Mouse (Mus musculus) CH12.LX (cell line): ENCODE data around the gene Zfp688. TPM values are rescaled to one million over a fixed set of nuclear protein-coding genes. Genes with fewer than 3 reads are reported as not detected.

ENCODE experiments used
- DNase-seq: peaks from one replicate; pipeline ENCODE4 v3.0.0-alpha.2; 2013; ENCODE audit errors: extremely low read depth
- H3K27ac ChIP-seq: 2 replicates; pipeline ENCODE4 v1.5.1; 2012; ENCODE audit warnings: low read depth, mild to moderate bottlenecking, control low read depth, moderate library complexity; ENCODE audit not compliant: insufficient read depth
- H3K27me3 ChIP-seq: replicated peaks from 2 replicates; pipeline ENCODE3; 2012; ENCODE audit warnings: inconsistent platforms
- H3K36me3 ChIP-seq, 2 experiments: replicated peaks in 1 of 2; 2 replicates each; pipeline versions ENCODE3 to v1.6.1; 2012; ENCODE audit warnings: inconsistent platforms in 1 of 2, low read length in 1 of 2, mild to moderate bottlenecking in 1 of 2, mixed read lengths in 1 of 2, moderate library complexity in 1 of 2; ENCODE audit not compliant: control insufficient read depth in 1 of 2, insufficient read depth in 1 of 2
- H3K4me1 ChIP-seq, 2 experiments: 2 replicates each; pipeline ENCODE4 v1.6.1; 2012; ENCODE audit warnings: inconsistent platforms in 1 of 2, moderate library complexity in 1 of 2; ENCODE audit not compliant: insufficient read depth in 2 of 2, control insufficient read depth in 1 of 2
- H3K4me2 ChIP-seq: 2 replicates; pipeline ENCODE4 v1.6.1; 2012; ENCODE audit warnings: low read depth, mild to moderate bottlenecking, control low read depth; ENCODE audit not compliant: poor library complexity, insufficient read depth, severe bottlenecking
- H3K4me3 ChIP-seq, 3 experiments: fragments of 150-350 bp in 1 of 3; sonication (generic) in 1 of 3; replicated peaks in 1 of 3; 2 replicates each; pipeline versions ENCODE3 to v1.5.1; 2011 to 2012; ENCODE audit warnings: low read depth in 2 of 3, low read length in 2 of 3, mild to moderate bottlenecking in 2 of 3, moderate library complexity in 2 of 3, control low read depth in 1 of 3, improper control_type of control experiment in 1 of 3, inconsistent platforms in 1 of 3, mixed read lengths in 1 of 3; ENCODE audit not compliant: poor library complexity in 1 of 3
- H3K79me2 ChIP-seq: replicated peaks from 2 replicates; pipeline ENCODE4 v1.6.1; 2012; ENCODE audit warnings: mild to moderate bottlenecking, moderate library complexity; ENCODE audit not compliant: control insufficient read depth, poor library complexity, insufficient read depth, severe bottlenecking; ENCODE audit errors: extremely low read depth
- H3K9ac ChIP-seq: 2 replicates; pipeline ENCODE4 v1.6.1; 2012; ENCODE audit warnings: low read depth, mild to moderate bottlenecking, control low read depth, moderate library complexity; ENCODE audit not compliant: insufficient read depth
- H3K9me3 ChIP-seq: replicated peaks from 2 replicates; pipeline ENCODE3; 2012; ENCODE audit warnings: low read length, inconsistent platforms, mixed read lengths
- BHLHE40 ChIP-seq: IDR thresholded peaks from 2 replicates; pipeline ENCODE4 v1.6.1; 2011; ENCODE audit warnings: mild to moderate bottlenecking, low read depth, low read length, improper control_type of control experiment
- CHD2 ChIP-seq: IDR thresholded peaks from 2 replicates; pipeline ENCODE4 v1.6.1; 2011; ENCODE audit warnings: low read length, improper control_type of control experiment
- CTCF ChIP-seq, 2 experiments: IDR thresholded peaks in 1 of 2; conservative IDR thresholded peaks in 1 of 2; 2 replicates each; pipeline ENCODE4 v1.5.1; 2011 to 2012; ENCODE audit warnings: low read depth in 2 of 2, low read length in 2 of 2, improper control_type of control experiment in 1 of 2, inconsistent platforms in 1 of 2, mild to moderate bottlenecking in 1 of 2, moderate library complexity in 1 of 2
- E2F4 ChIP-seq: IDR thresholded peaks from 2 replicates; pipeline ENCODE4 v1.6.1; 2011; ENCODE audit warnings: low read depth, low read length, improper control_type of control experiment; ENCODE audit not compliant: insufficient replicate concordance
- ELF1 ChIP-seq: IDR thresholded peaks from 2 replicates; pipeline ENCODE4 v1.6.1; 2014; ENCODE audit warnings: low read depth, mild to moderate bottlenecking, inconsistent platforms, low read length, improper control_type of control experiment
- EP300 ChIP-seq: IDR thresholded peaks from 2 replicates; pipeline ENCODE4 v1.6.1; 2011; ENCODE audit warnings: low read length, improper control_type of control experiment
- ETS1 ChIP-seq: conservative IDR thresholded peaks from 2 replicates; pipeline ENCODE4 v1.6.1; 2012; ENCODE audit warnings: low read depth, mild to moderate bottlenecking, inconsistent platforms, low read length, improper control_type of control experiment, moderate library complexity
- JUN ChIP-seq: IDR thresholded peaks from 2 replicates; pipeline ENCODE4 v1.6.1; 2011; ENCODE audit warnings: low read depth, mild to moderate bottlenecking, low read length, improper control_type of control experiment, moderate library complexity; ENCODE audit not compliant: insufficient read depth
- JUND ChIP-seq: conservative IDR thresholded peaks from 2 replicates; pipeline ENCODE4 v1.6.1; 2011; ENCODE audit warnings: low read depth, low read length, improper control_type of control experiment
- MAX ChIP-seq: IDR thresholded peaks from 2 replicates; pipeline ENCODE4 v1.6.1; 2011; ENCODE audit warnings: low read length, improper control_type of control experiment
- MAZ ChIP-seq: IDR thresholded peaks from 2 replicates; pipeline ENCODE4 v1.6.1; 2012; ENCODE audit warnings: low read depth, mild to moderate bottlenecking, inconsistent platforms, low read length, improper control_type of control experiment, moderate library complexity
- MEF2A ChIP-seq: IDR thresholded peaks from 2 replicates; pipeline ENCODE4 v1.6.1; 2014; ENCODE audit warnings: low read depth, mild to moderate bottlenecking, inconsistent platforms, low read length, improper control_type of control experiment, borderline replicate concordance
- MYC ChIP-seq: IDR thresholded peaks from 2 replicates; pipeline ENCODE4 v1.6.1; 2011; ENCODE audit warnings: low read depth, mild to moderate bottlenecking, improper control_type of control experiment, low read length
- NELFE ChIP-seq: IDR thresholded peaks from 2 replicates; pipeline ENCODE4 v1.6.1; 2011; ENCODE audit warnings: low read depth, low read length, improper control_type of control experiment
- PAX5 ChIP-seq: IDR thresholded peaks from 2 replicates; pipeline ENCODE4 v1.6.1; 2012; ENCODE audit warnings: low read length, inconsistent platforms, mixed read lengths
- POLR2A ChIP-seq: IDR thresholded peaks from 2 replicates; pipeline ENCODE4 v1.6.1; 2011; ENCODE audit warnings: low read depth, mild to moderate bottlenecking, improper control_type of control experiment, low read length
- POLR2AphosphoS2 ChIP-seq: IDR thresholded peaks from 2 replicates; pipeline ENCODE4 v1.6.1; 2011; ENCODE audit warnings: low read depth, low read length, improper control_type of control experiment
- RAD21 ChIP-seq: IDR thresholded peaks from 2 replicates; pipeline ENCODE4 v1.6.1; 2011; ENCODE audit warnings: low read depth, mild to moderate bottlenecking, low read length, improper control_type of control experiment, moderate library complexity
- RCOR1 ChIP-seq: conservative IDR thresholded peaks from 2 replicates; pipeline ENCODE4 v1.6.1; 2012; ENCODE audit warnings: low read depth, mild to moderate bottlenecking, inconsistent platforms, low read length, improper control_type of control experiment
- SIN3A ChIP-seq: IDR thresholded peaks from 2 replicates; pipeline ENCODE4 v1.6.1; 2012; ENCODE audit warnings: low read length, improper control_type of control experiment, inconsistent platforms
- USF1 ChIP-seq: IDR thresholded peaks from 2 replicates; pipeline ENCODE4 v1.6.1; 2014; ENCODE audit warnings: low read depth, mild to moderate bottlenecking, inconsistent platforms, low read length, improper control_type of control experiment
- USF2 ChIP-seq: conservative IDR thresholded peaks from 2 replicates; pipeline ENCODE4 v1.6.1; 2011; ENCODE audit warnings: low read depth, low read length, improper control_type of control experiment
- ZC3H11A ChIP-seq: IDR thresholded peaks from 2 replicates; pipeline ENCODE4 v1.6.1; 2012; ENCODE audit warnings: low read depth, mild to moderate bottlenecking, inconsistent platforms, low read length, improper control_type of control experiment
- ZKSCAN1 ChIP-seq: IDR thresholded peaks from 2 replicates; pipeline ENCODE4 v1.6.1; 2012; ENCODE audit warnings: low read depth, inconsistent platforms, low read length, improper control_type of control experiment, borderline replicate concordance
- ZMIZ1 ChIP-seq: IDR thresholded peaks from 2 replicates; pipeline ENCODE4 v1.6.1; 2012; ENCODE audit warnings: low read depth, mild to moderate bottlenecking, inconsistent platforms, low read length, improper control_type of control experiment
- dilution Hi-C: fragments of 300-500 bp; cut with MboI; formaldehyde crosslinking; loops from 2 replicates; pipeline ENCODE4 v1.14.3; 2020; ENCODE audit warnings: low sequenced_read_pairs; ENCODE audit not compliant: extremely low pct_unique_long_range_greater_than_20kb, extremely low pct_ligation_motif_present
- in situ Hi-C: fragments of 300-500 bp; cut with MboI; formaldehyde crosslinking; loops from 3 replicates; pipeline ENCODE4 v1.14.3; 2019; ENCODE audit warnings: low sequenced_read_pairs, low pct_ligation_motif_present, low pct_unique_long_range_greater_than_20kb, mixed read lengths
- polyA plus RNA-seq: library from polyadenylated mRNA; unstranded; fragments of >175 nt; gene quantifications from 2 replicates; pipeline ENCODE4 v1.2.1, GENCODE M21; 2012; ENCODE audit warnings: low read depth; ENCODE audit not compliant: insufficient read length
- total RNA-seq, 2 experiments: library from RNA; depleted of rRNA; stranded (reverse); fragments of 300-350 nt in 1 of 2; fragments of >200 nt in 1 of 2; gene quantifications; 2 replicates each; pipeline ENCODE4 v1.2.3; 2012 to 2014

Zfp688 gene
- total and polyA plus RNA-seq, 3 experiments: 12.4 to 21.3 (median 18.7) TPM

GRCm38 (mm10) chr7:127448521-127449300, 26.8 kb upstream of the Zfp688 start, which contains the start of gene Zfp689 (continued):
- TF ChIP-seq E2F4 (peak; percentile 91; the same call in 1 of the 2 replicates), JUN (no peak), MAZ (peak; percentile 79), ZC3H11A (no peak), MYC (peak; percentile 62; the same call in 1 of the 2 replicates), POLR2AphosphoS2 (no peak), BHLHE40 (no peak), ZMIZ1 (peak; percentile 75), MEF2A (no peak), RAD21 (no peak), USF2 (no peak), EP300 (no peak), JUND (no peak)

- in situ Hi-C loops: no loop called here
- Histone ChIP-seq H3K27ac (no peak overlapping the region), H3K79me2 (no peaks in the 10 kb centered on the region), H3K9me3 (peaks cover 8% of the 10 kb centered on the region), H3K27me3 (no peaks in the 10 kb centered on the region), H3K4me1 (peaks cover 2 to 15% of the 10 kb centered on the region in 2 experiments; a peak in 1 of 4 replicates), H3K4me2 (no peak overlapping the region), H3K9ac (no peak overlapping the region)
- TF ChIP-seq MAX: no peak
- TF ChIP-seq MYC: no peak
- TF ChIP-seq MAZ: no peak
- no peak for TF ChIP-seq BHLHE40
- no peak for TF ChIP-seq MEF2A
- no peak for TF ChIP-seq ZKSCAN1
- TF ChIP-seq USF1: no peak
- TF ChIP-seq RCOR1: no peak
- TF ChIP-seq CTCF (conservative IDR thresholded peaks at IDR 0.05 in 1 of 2, IDR thresholded peaks at IDR 0.05 in 1 of 2; ENCODE audit: low read depth in 2 of 2, low read length in 2 of 2): no peak
- TF ChIP-seq POLR2A: no peak
- no peak for TF ChIP-seq ELF1
- TF ChIP-seq ZC3H11A: no peak
- TF ChIP-seq NELFE: no peak
- TF ChIP-seq USF2: no peak
- no peak for TF ChIP-seq JUN
- no peak for TF ChIP-seq SIN3A
- TF ChIP-seq ETS1: no peak
- TF ChIP-seq POLR2AphosphoS2: no peak
- TF ChIP-seq PAX5: no peak
- TF ChIP-seq CHD2: no peak
- TF ChIP-seq, all 38 proteins: peak for 0
- H3K4me3 ChIP-seq: no peak overlapping the region
- DNase-seq: no peak
- peaks cover 22 to 47% of the 10 kb centered on the region in 2 experiments for H3K36me3 ChIP-seq
- dilution Hi-C loops: no loop called here
Observed at GRCm38 (mm10) chr7:127443976-127444375, 22.1 kb upstream of the Zfp688 start.
